Mouse (Mus musculus) kidney, postnatal 25 days (tissue): Measurements from ENCODE around the gene Gm49395.

Source experiments
- DNase-seq, 2 experiments: peaks; one replicate each; pipeline ENCODE4 v3.0.0; 2021; ENCODE audit warnings: mixed read lengths in 2 of 2

Gene Gm49395

GRCm38 (mm10) chr13:115101355-115102191 lies at the start of gene Gm49395, which contains the start of gene Itga1:
Gene Gm49395 (minus strand): TSS chr13:115101921.
Gene Itga1 (minus strand): TSS chr13:115101964.
- DNase-seq: peak; percentile 96

- DNase-seq: peak in 1 of 2 experiments; percentile 24
Measured at GRCm38 (mm10) chr13:115150602-115151001, 48.9 kb upstream of the Gm49395 start.

- no peak for DNase-seq
Measured at GRCm38 (mm10) chr13:115149849-115150248, 48.1 kb upstream of the Gm49395 start.

GRCm38 (mm10) chr13:115143575-115143974 lies 41.9 kb upstream of the Gm49395 start:
- DNase-seq: peak in 1 of 2 experiments; percentile 8

- DNase-seq: no peak
Measured at GRCm38 (mm10) chr13:115142066-115142465, 40.3 kb upstream of the Gm49395 start.

- DNase-seq: no peak
Measured at GRCm38 (mm10) chr13:115138513-115138912, 36.8 kb upstream of the Gm49395 start.

- no peak for DNase-seq
Measured at GRCm38 (mm10) chr13:115136761-115137160, 35.0 kb upstream of the Gm49395 start.

GRCm38 (mm10) chr13:115132435-115132834 lies 30.7 kb upstream of the Gm49395 start:
- DNase-seq: peak; percentile 51 to 78

- DNase-seq: no peak
Measured at GRCm38 (mm10) chr13:115131381-115131780, 29.7 kb upstream of the Gm49395 start.

- DNase-seq: no peak
Measured at GRCm38 (mm10) chr13:115130035-115130434, 28.3 kb upstream of the Gm49395 start.

- peak in 1 of 2 experiments; percentile 51 for DNase-seq
Measured at GRCm38 (mm10) chr13:115127826-115128225, 26.1 kb upstream of the Gm49395 start.

GRCm38 (mm10) chr13:115126534-115126933 lies 24.8 kb upstream of the Gm49395 start:
- DNase-seq: no peak

GRCm38 (mm10) chr13:115125130-115125529 lies 23.4 kb upstream of the Gm49395 start:
- no peak for DNase-seq

- DNase-seq: no peak
Measured at GRCm38 (mm10) chr13:115124521-115124920, 22.8 kb upstream of the Gm49395 start.

GRCm38 (mm10) chr13:115118756-115119155 lies 17.0 kb upstream of the Gm49395 start:
- DNase-seq: no peak

GRCm38 (mm10) chr13:115118195-115118594 lies 16.5 kb upstream of the Gm49395 start:
- no peak for DNase-seq

GRCm38 (mm10) chr13:115116930-115117621 lies 15.4 kb upstream of the Gm49395 start:
- no peak for DNase-seq

- peak; percentile 64 to 65 for DNase-seq
Measured at GRCm38 (mm10) chr13:115109628-115110027, 7.9 kb upstream of the Gm49395 start.

GRCm38 (mm10) chr13:115107436-115107835 lies 5.7 kb upstream of the Gm49395 start:
- no peak for DNase-seq

GRCm38 (mm10) chr13:115106183-115106582 lies 4.5 kb upstream of the Gm49395 start:
- DNase-seq: no peak

- no peak for DNase-seq
Measured at GRCm38 (mm10) chr13:115102754-115103153, 1.0 kb upstream of the Gm49395 start.

- DNase-seq: no peak
Measured at GRCm38 (mm10) chr13:115100381-115101177, 1.1 kb downstream of the Gm49395 start.

GRCm38 (mm10) chr13:115099381-115099780 lies 2.3 kb downstream of the Gm49395 start:
- no peak for DNase-seq
